Mouse (Mus musculus): ENCODE data around the gene Zfp598. TPM values are rescaled to one million over a fixed set of nuclear protein-coding genes. Genes with fewer than 3 reads are reported as not detected.
A peak's percentile ranks its signal among the peaks of the same experiment; 100 is the strongest.

Gene Zfp598
- polyA plus RNA-seq, 1 experiment = 89.8 TPM

GRCm38 (mm10) chr17:24676187-24676586 lies 6.7 kb downstream of the Zfp598 start:
- TF ChIP-seq CTCF (IDR thresholded peaks at IDR 0.05; ENCODE audit: insufficient read depth, low read length) (peak; percentile 81), POLR2A (IDR thresholded peaks at IDR 0.05; ENCODE audit: borderline replicate concordance, extremely low read depth, low read depth, low read length) (no peak)
- Histone ChIP-seq H3K4me1 (ENCODE audit: control insufficient read depth, insufficient read depth, low read length) (peaks cover 7% of the 10 kb centered on the region; the same call in 1 of the 2 replicates), H3K4me3 (replicated peaks; ENCODE audit: extremely low read depth, low read depth, low read length) (no peak overlapping the region)
- peak; percentile 67 for DNase-seq
- WGBS = 52% methylated on average over 2 of the region's 2 CpGs

DNA sequence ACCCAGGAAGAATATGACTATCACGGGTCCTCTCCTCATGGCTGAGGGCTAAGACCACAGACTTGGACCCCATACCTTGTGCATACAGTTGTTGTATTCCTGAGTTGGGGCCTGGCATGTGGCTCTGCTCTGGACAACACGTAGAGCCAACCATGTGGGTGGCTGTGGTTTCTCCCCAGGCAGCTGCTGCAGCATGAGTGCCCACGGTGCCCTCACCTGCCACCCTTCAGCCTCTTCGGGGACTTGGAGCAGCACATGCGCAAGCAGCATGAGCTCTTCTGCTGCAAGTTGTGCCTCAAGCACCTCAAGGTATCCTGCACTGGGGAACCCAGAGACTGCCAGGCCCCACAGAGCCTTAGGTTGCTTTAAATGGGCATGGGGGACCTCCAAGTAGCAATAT lies 7.4 kb downstream of the Zfp598 start:
- no peak for TF ChIP-seq POLR2A (IDR thresholded peaks at IDR 0.05; ENCODE audit: borderline replicate concordance, extremely low read depth, low read depth, low read length)
- TF ChIP-seq CTCF (IDR thresholded peaks at IDR 0.05; ENCODE audit: insufficient read depth, low read length) = no peak
- DNase-seq = no peak
- Histone ChIP-seq H3K4me1 (ENCODE audit: control insufficient read depth, insufficient read depth, low read length) (peaks cover 7% of the 10 kb centered on the region; the same call in 1 of the 2 replicates), H3K4me3 (replicated peaks; ENCODE audit: extremely low read depth, low read depth, low read length) (no peak overlapping the region)
- WGBS = 91% methylated on average over 5 of the region's 5 CpGs

DNA sequence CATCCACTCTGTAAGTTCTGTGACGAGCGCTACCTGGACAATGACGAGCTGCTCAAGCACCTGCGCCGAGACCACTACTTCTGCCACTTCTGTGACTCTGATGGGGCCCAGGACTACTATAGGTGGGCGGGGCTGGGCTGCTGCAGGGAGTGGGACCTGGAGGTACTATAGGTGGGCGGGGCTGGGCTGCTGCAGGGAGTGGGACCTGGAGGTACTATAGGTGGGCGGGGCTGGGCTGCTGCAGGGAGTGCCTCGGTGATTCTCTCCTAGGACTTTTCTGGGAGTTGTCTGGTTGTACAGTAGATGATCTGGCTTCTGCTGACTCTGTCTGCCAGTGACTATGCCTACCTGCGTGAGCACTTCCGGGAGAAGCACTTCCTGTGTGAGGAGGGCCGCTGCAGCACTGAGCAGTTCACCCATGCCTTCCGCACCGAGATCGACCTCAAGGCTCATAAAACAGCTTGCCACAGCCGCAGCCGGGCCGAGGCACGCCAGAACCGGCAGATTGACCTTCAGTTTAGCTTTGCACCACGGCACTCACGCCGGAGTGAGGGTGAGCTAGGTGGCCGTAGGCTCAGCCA lies 8.1 kb downstream of the Zfp598 start:
- WGBS = 92% methylated on average over 24 of the region's 24 CpGs
- TF ChIP-seq CTCF (IDR thresholded peaks at IDR 0.05; ENCODE audit: insufficient read depth, low read length) = no peak
- TF ChIP-seq POLR2A (IDR thresholded peaks at IDR 0.05; ENCODE audit: borderline replicate concordance, extremely low read depth, low read depth, low read length) = no peak
- 0 out of 2 replicates have a peak, but pooled peaks cover 5% of the 10 kb centered on the region for H3K4me1 ChIP-seq (ENCODE audit: control insufficient read depth, insufficient read depth, low read length)
- H3K4me3 ChIP-seq (replicated peaks; ENCODE audit: extremely low read depth, low read depth, low read length) = no peak overlapping the region
- DNase-seq = no peak

DNA sequence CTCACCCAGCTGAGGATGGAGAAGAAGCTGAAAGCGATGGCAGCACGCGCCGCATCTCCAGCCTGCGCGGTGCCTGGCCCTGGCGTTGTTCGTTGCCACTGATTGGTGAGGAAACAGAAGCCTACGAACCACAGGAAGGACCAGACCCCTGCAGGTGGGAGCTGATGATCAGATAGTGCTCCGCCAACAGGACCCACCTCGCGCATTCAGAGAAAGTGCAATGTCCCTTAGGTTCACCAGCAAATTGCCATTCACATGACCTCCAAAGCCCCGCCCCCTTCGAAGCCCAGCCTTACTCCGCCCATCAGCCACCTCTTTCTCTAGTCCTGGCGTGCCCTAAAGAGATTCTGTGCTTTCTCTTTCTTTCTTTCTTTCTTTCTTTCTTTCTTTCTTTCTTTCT lies 17.0 kb downstream of the Zfp598 start:
- 36% methylated on average over 16 of the region's 16 CpGs for WGBS
- no peak overlapping the region for H3K4me3 ChIP-seq (replicated peaks; ENCODE audit: extremely low read depth, low read depth, low read length)
- no peak for DNase-seq

DNA sequence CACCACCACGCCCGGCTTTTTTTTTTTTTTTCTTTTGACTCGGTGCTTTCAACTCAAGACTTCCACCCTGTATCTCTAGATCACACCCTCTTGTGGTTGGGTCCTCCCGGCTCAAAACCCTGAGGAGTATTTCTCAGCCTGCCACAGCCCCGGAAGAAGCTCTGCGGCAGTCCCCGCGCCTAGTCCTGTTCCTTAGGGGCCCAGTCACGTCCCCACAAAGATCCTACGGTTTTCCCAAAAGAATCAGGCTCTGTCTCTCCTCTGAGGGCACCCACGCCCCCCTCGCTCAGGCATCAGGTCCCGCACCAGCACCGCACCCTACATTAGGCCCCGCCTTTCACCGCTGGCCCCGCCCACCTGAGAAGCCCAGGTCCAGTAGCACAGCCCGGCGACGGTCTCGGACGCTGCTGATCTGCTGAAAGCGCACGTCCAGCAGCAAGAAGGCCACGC lies 17.7 kb downstream of the Zfp598 start:
- peak overlapping the region; percentile 31 for H3K4me3 ChIP-seq (replicated peaks; ENCODE audit: extremely low read depth, low read depth, low read length)
- 2% methylated on average over 25 of the region's 25 CpGs for WGBS
- DNase-seq = peak; percentile 67
- H3K4me1 ChIP-seq (ENCODE audit: control insufficient read depth, insufficient read depth, low read length) = peaks cover 4% of the 10 kb centered on the region; the same call in 1 of the 2 replicates
- no peak for TF ChIP-seq POLR2A (IDR thresholded peaks at IDR 0.05; ENCODE audit: borderline replicate concordance, extremely low read depth, low read depth, low read length)
- TF ChIP-seq CTCF (IDR thresholded peaks at IDR 0.05; ENCODE audit: insufficient read depth, low read length) = no peak

More for the DNA sequence above, 17.0 kb downstream of the Zfp598 start:
- peaks cover 4% of the 10 kb centered on the region; the same call in 1 of the 2 replicates for H3K4me1 ChIP-seq (ENCODE audit: control insufficient read depth, insufficient read depth, low read length)
- TF ChIP-seq CTCF (IDR thresholded peaks at IDR 0.05; ENCODE audit: insufficient read depth, low read length) (no peak), POLR2A (IDR thresholded peaks at IDR 0.05; ENCODE audit: borderline replicate concordance, extremely low read depth, low read depth, low read length) (no peak)

DNA sequence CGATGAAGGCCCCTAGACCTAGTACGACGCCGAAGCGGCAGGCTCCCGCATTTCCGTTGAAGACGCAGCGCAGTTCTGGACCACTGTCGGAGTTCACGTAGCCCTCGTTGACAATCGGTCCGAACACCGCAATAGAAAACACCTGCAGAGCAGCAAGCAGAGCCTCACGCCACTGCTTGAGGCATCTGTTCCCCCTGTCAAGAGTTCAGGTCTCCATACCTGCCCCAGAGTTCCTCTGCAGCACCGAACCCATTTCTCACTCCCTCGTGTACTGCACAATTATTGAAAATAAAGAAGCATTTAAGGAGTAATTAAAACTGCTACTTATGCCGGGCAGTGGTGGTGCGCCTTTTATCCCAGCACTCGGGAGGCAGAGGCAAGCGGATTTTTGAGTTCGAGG lies 18.1 kb downstream of the Zfp598 start:
- DNase-seq = no peak
- H3K4me1 ChIP-seq (ENCODE audit: control insufficient read depth, insufficient read depth, low read length) = peaks cover 4% of the 10 kb centered on the region; the same call in 1 of the 2 replicates
- no peak for TF ChIP-seq CTCF (IDR thresholded peaks at IDR 0.05; ENCODE audit: insufficient read depth, low read length)
- no peak for TF ChIP-seq POLR2A (IDR thresholded peaks at IDR 0.05; ENCODE audit: borderline replicate concordance, extremely low read depth, low read depth, low read length)
- 21% methylated on average over 23 of the region's 23 CpGs for WGBS
- peak overlapping the region; percentile 31 for H3K4me3 ChIP-seq (replicated peaks; ENCODE audit: extremely low read depth, low read depth, low read length)

- 1% methylated on average over 54 of the region's 55 CpGs for WGBS
- H3K4me3 ChIP-seq (replicated peaks; ENCODE audit: extremely low read depth, low read depth, low read length) = no peak within 1 kb of the TSS
- peaks cover 4% of the 10 kb centered on the region; the same call in 1 of the 2 replicates for H3K4me1 ChIP-seq (ENCODE audit: control insufficient read depth, insufficient read depth, low read length)
- no peak for DNase-seq
- TF ChIP-seq CTCF (IDR thresholded peaks at IDR 0.05; ENCODE audit: insufficient read depth, low read length) = no peak
- TF ChIP-seq POLR2A (IDR thresholded peaks at IDR 0.05; ENCODE audit: borderline replicate concordance, extremely low read depth, low read depth, low read length) = no peak
Observed at GRCm38 (mm10) chr17:24689251-24690081, 20.0 kb downstream of the Zfp598 start, which contains the start of gene Syngr3. Gene Syngr3, minus strand, starts transcription at chr17:24689955.

GRCm38 (mm10) chr17:24692385-24692784 lies 22.9 kb downstream of the Zfp598 start:
- WGBS = 70% methylated on average over 5 of the region's 5 CpGs
- Histone ChIP-seq H3K4me3 (replicated peaks; ENCODE audit: extremely low read depth, low read depth, low read length) (no peak overlapping the region), H3K4me1 (ENCODE audit: control insufficient read depth, insufficient read depth, low read length) (peaks cover 4% of the 10 kb centered on the region)
- no peak for DNase-seq
- TF ChIP-seq CTCF (IDR thresholded peaks at IDR 0.05; ENCODE audit: insufficient read depth, low read length) (no peak), POLR2A (IDR thresholded peaks at IDR 0.05; ENCODE audit: borderline replicate concordance, extremely low read depth, low read depth, low read length) (no peak)

- TF ChIP-seq POLR2A (IDR thresholded peaks at IDR 0.05; ENCODE audit: borderline replicate concordance, extremely low read depth, low read depth, low read length) (no peak), CTCF (IDR thresholded peaks at IDR 0.05; ENCODE audit: insufficient read depth, low read length) (no peak)
- WGBS = 11% methylated on average over 51 of the region's 51 CpGs
- DNase-seq = no peak
- peak overlapping the region; percentile 64 for H3K4me3 ChIP-seq (replicated peaks; ENCODE audit: extremely low read depth, low read depth, low read length)
- peaks cover 2% of the 10 kb centered on the region for H3K4me1 ChIP-seq (ENCODE audit: control insufficient read depth, insufficient read depth, low read length)
Observed at GRCm38 (mm10) chr17:24695326-24696010, 26.0 kb downstream of the Zfp598 start.
